16 mouse cellular contexts compared by ENCODE assay signal in the genomic region with DNA sequence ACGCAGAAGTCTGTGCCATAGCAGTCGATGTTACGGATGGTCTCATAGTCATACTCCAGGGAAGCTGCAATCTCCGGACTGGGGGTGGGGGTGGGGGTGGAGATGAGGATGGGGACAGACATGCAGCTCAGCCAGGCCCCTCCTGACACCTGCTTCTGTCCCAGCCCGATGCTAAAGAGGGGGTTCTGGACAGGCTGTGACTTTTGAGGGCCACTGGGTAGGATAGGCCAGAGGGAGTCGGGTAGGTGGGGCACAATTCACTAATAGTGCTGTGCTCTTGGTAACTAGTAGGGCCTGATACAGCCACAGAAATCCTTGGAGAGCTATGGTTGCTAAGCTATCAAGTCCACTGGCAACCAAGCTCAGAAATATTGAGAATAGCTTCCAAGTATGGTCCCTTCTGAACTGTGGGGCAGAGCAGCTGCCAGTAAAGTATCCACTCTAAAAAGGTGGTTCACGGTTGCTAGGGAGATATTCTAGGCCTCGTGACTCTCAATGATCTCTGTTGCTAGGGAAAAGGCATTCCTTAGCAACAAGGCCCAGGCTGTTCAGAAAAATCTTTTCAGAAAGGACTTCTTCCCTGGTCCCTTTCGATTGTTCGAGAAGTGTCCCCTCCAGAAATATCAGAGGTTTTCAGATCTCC. TPM values are rescaled to one million over a fixed set of nuclear protein-coding genes. Genes with fewer than 3 reads are reported as not detected.
DNase-seq lines count a peak whose midpoint lies in the region; ATAC-seq lines count a peak whose summit lies in the region.
"Had no signal": no experiment of that assay in that cellular context is flagged by ENCODE, and none has a peak within 500 bp of the region (broad histone marks: within the 10 kb centered on the region; RNA-seq: fewer than 3 reads in every experiment).

No protein-coding gene starts in this region.

- no peak for DNase-seq in lung, postnatal 14 days
- DNase-seq in midbrain, embryonic 10.5 days (ENCODE audit: low spot score): no peak
- peak; percentile 39 for DNase-seq in telencephalon, adult 2 months (ENCODE audit: low read depth, low spot score)
- no peak for DNase-seq in ovary, adult 18-20 months (ENCODE audit: low spot score)
- DNase-seq in right cerebral cortex, postnatal 25 days: no peak
- DNase-seq: adrenal gland, postnatal 25 days; cerebellum, adult 11-12 months; kidney, postnatal 10 days; left cerebral cortex, postnatal 4 days; lung, postnatal 4 days; thymus, postnatal 4 days had no signal

- 69% methylated on average over 10 of the region's 10 CpGs for WGBS in lung, embryonic 16.5 days
- 64% methylated on average over 10 of the region's 10 CpGs for WGBS in forebrain, embryonic 15.5 days
- 71% methylated on average over 10 of the region's 10 CpGs for WGBS in midbrain, embryonic 10.5 days

- peak; percentile 69 for ATAC-seq in lung, embryonic 16.5 days (ENCODE audit: low read depth)
- peak; percentile 63 for ATAC-seq in forebrain, embryonic 15.5 days (replicated peaks)

- H3K9ac ChIP-seq in lung, embryonic 16.5 days (ENCODE audit: low read length): no peak overlapping the region
- H3K9ac ChIP-seq in forebrain, embryonic 15.5 days (replicated peaks): no peak overlapping the region
- H3K9ac ChIP-seq: liver, embryonic 14.5 days had no signal

- H3K27ac ChIP-seq in lung, embryonic 16.5 days (ENCODE audit: low read length): no peak overlapping the region
- peak overlapping the region; percentile 59 for H3K27ac ChIP-seq in forebrain, embryonic 15.5 days (replicated peaks)
- H3K27ac ChIP-seq in midbrain, embryonic 10.5 days (replicated peaks): peak overlapping the region; percentile 78
- H3K27ac ChIP-seq: liver, embryonic 14.5 days had no signal

- H3K4me2 ChIP-seq in lung, embryonic 16.5 days (ENCODE audit: low read depth, low read length): no peak overlapping the region
- no peak overlapping the region for H3K4me2 ChIP-seq in forebrain, embryonic 15.5 days (replicated peaks)
- H3K4me2 ChIP-seq: heart, embryonic 11.5 days had no signal

- H3K9me3 ChIP-seq in lung, embryonic 16.5 days (ENCODE audit: control insufficient read depth, low read length): no peaks in the 10 kb centered on the region
- no peaks in the 10 kb centered on the region for H3K9me3 ChIP-seq in forebrain, embryonic 15.5 days
- peaks cover 3% of the 10 kb centered on the region; the same call in 1 of the 2 replicates for H3K9me3 ChIP-seq in midbrain, embryonic 10.5 days (replicated peaks)

- H3K4me3 ChIP-seq in lung, embryonic 16.5 days (ENCODE audit: low read length): no peak overlapping the region
- no peak overlapping the region for H3K4me3 ChIP-seq in forebrain, embryonic 15.5 days
- 0 out of 2 replicates have a peak overlapping the region, but pooled peaks have one; percentile 14 for H3K4me3 ChIP-seq in midbrain, embryonic 10.5 days
- H3K4me3 ChIP-seq: myocyte had no signal

- peaks cover 15% of the 10 kb centered on the region for H3K36me3 ChIP-seq in lung, embryonic 16.5 days (ENCODE audit: control insufficient read depth, insufficient read depth, low read length)
- H3K36me3 ChIP-seq in forebrain, embryonic 15.5 days: peaks cover 25% of the 10 kb centered on the region
- peaks cover 45% of the 10 kb centered on the region for H3K36me3 ChIP-seq in midbrain, embryonic 10.5 days

- no peaks in the 10 kb centered on the region for H3K4me1 ChIP-seq in lung, embryonic 16.5 days (replicated peaks; ENCODE audit: control insufficient read depth, insufficient read depth, low read length)
- peaks cover 7% of the 10 kb centered on the region; the same call in 1 of the 2 replicates for H3K4me1 ChIP-seq in forebrain, embryonic 15.5 days
- H3K4me1 ChIP-seq in midbrain, embryonic 10.5 days: peaks cover 25% of the 10 kb centered on the region

- H3K27me3 ChIP-seq in lung, embryonic 16.5 days (ENCODE audit: control insufficient read depth, insufficient read depth, low read depth, low read length): no peaks in the 10 kb centered on the region
- no peaks in the 10 kb centered on the region for H3K27me3 ChIP-seq in forebrain, embryonic 15.5 days
- no peaks in the 10 kb centered on the region for H3K27me3 ChIP-seq in midbrain, embryonic 10.5 days (ENCODE audit: low read depth, poor library complexity, severe bottlenecking)

RNA-seq across cellular contexts. Expression of gene Tmc4, which starts 6.7 kb away (rescaled TPM):
- 33.8 and 41.3 TPM in 2 replicates for polyA plus RNA-seq in lung, embryonic 16.5 days (2015; fragmentation: Nextera tagmentation; extraction: Ambion mirVana)
- 2.6 and 3.1 TPM in 2 replicates for polyA plus RNA-seq in forebrain, embryonic 15.5 days (2015; fragmentation: Nextera tagmentation; extraction: Ambion mirVana)
- polyA plus RNA-seq in midbrain, embryonic 10.5 days (2016; fragmentation: Nextera tagmentation; extraction: Ambion mirVana): 3.1 TPM in 2 replicates

RNA-seq across cellular contexts. Expression of gene Tsen34, which starts 8.6 kb away (rescaled TPM):
- polyA plus RNA-seq in lung, embryonic 16.5 days (2015; fragmentation: Nextera tagmentation; extraction: Ambion mirVana): 258 and 270 TPM in 2 replicates
- polyA plus RNA-seq in forebrain, embryonic 15.5 days (2015; fragmentation: Nextera tagmentation; extraction: Ambion mirVana): 247 and 254 TPM in 2 replicates
- polyA plus RNA-seq in midbrain, embryonic 10.5 days (2016; fragmentation: Nextera tagmentation; extraction: Ambion mirVana): 251 and 266 TPM in 2 replicates

RNA-seq across cellular contexts. Expression of gene Mboat7, which starts 9.3 kb away (rescaled TPM):
- polyA plus RNA-seq in lung, embryonic 16.5 days (2015; fragmentation: Nextera tagmentation; extraction: Ambion mirVana): 47.0 and 51.3 TPM in 2 replicates
- 54.8 and 66.7 TPM in 2 replicates for polyA plus RNA-seq in forebrain, embryonic 15.5 days (2015; fragmentation: Nextera tagmentation; extraction: Ambion mirVana)
- polyA plus RNA-seq in midbrain, embryonic 10.5 days (2016; fragmentation: Nextera tagmentation; extraction: Ambion mirVana): 30.6 and 32.5 TPM in 2 replicates

RNA-seq across cellular contexts. Expression of gene Leng1, which starts 18.4 kb away (rescaled TPM):
- polyA plus RNA-seq in lung, embryonic 16.5 days (2015; fragmentation: Nextera tagmentation; extraction: Ambion mirVana): 12.2 and 13.5 TPM in 2 replicates
- 15.7 and 16.5 TPM in 2 replicates for polyA plus RNA-seq in forebrain, embryonic 15.5 days (2015; fragmentation: Nextera tagmentation; extraction: Ambion mirVana)
- 18.0 and 19.8 TPM in 2 replicates for polyA plus RNA-seq in midbrain, embryonic 10.5 days (2016; fragmentation: Nextera tagmentation; extraction: Ambion mirVana)

RNA-seq across cellular contexts. Expression of gene Rps9, which starts 19.8 kb away (rescaled TPM):
- 1,423 and 1,469 TPM in 2 replicates for polyA plus RNA-seq in lung, embryonic 16.5 days (2015; fragmentation: Nextera tagmentation; extraction: Ambion mirVana)
- polyA plus RNA-seq in forebrain, embryonic 15.5 days (2015; fragmentation: Nextera tagmentation; extraction: Ambion mirVana): 995 and 1,054 TPM in 2 replicates
- 1,174 and 1,339 TPM in 2 replicates for polyA plus RNA-seq in midbrain, embryonic 10.5 days (2016; fragmentation: Nextera tagmentation; extraction: Ambion mirVana)
